Mouse (Mus musculus) MEL (cell line): Measurements from ENCODE around the gene Fbxw7.

Source experiments
- CTCF ChIP-seq, 3 experiments: IDR thresholded peaks in 2 of 3; conservative IDR thresholded peaks in 1 of 3; 2 replicates each; pipeline ENCODE4 v1.5.1; 2011 to 2012; ENCODE audit warnings: low read length in 3 of 3, low read depth in 2 of 3, mild to moderate bottlenecking in 2 of 3, improper control_type of control experiment in 1 of 3, inconsistent platforms in 1 of 3, mixed read lengths in 1 of 3, moderate library complexity in 1 of 3; ENCODE audit not compliant: control insufficient read depth in 1 of 3, insufficient read depth in 1 of 3, poor library complexity in 1 of 3, severe bottlenecking in 1 of 3
- ELF1 ChIP-seq: IDR thresholded peaks from 2 replicates; pipeline ENCODE4 v1.6.1; 2014; ENCODE audit warnings: low read depth, mild to moderate bottlenecking, inconsistent platforms, low read length, improper control_type of control experiment, moderate library complexity
- EP300 ChIP-seq, 2 experiments: IDR thresholded peaks; 2 replicates each; pipeline ENCODE4 v1.6.1; 2011; ENCODE audit warnings: improper control_type of control experiment in 2 of 2, low read length in 2 of 2, low read depth in 1 of 2, mild to moderate bottlenecking in 1 of 2
- NELFE ChIP-seq: IDR thresholded peaks from 2 replicates; pipeline ENCODE4 v1.6.1; 2011; ENCODE audit warnings: low read depth, low read length, improper control_type of control experiment
- ZC3H11A ChIP-seq: IDR thresholded peaks from 2 replicates; pipeline ENCODE4 v1.6.1; 2012; ENCODE audit warnings: low read depth, mild to moderate bottlenecking, inconsistent platforms, low read length, improper control_type of control experiment

DNA sequence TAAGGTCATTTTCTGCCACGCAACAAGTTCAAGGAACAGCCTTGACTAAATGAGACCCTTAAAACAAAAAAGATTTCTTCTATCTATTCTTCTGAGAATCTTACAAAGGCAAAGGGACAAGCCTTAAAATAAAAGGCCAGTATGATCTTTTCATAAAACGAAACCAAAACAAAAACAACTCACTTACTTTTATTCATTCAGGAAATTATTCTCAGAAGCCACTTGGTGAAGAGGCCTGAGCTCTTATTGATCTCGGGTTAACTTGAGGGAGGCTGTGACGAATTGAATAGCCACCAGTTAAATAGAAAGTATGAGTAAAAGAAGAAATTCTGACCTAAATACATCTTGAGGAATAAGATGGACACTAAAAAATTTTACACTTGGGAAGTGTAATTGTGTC, 46.1 kb upstream of the Fbxw7 start:
- TF ChIP-seq ZC3H11A (no peak), CTCF (IDR thresholded peaks at IDR 0.05 in 2 of 3, conservative IDR thresholded peaks at IDR 0.05 in 1 of 3; ENCODE audit: control insufficient read depth in 1 of 3, insufficient read depth in 1 of 3, low read depth in 2 of 3, low read length in 3 of 3, poor library complexity in 1 of 3, severe bottlenecking in 1 of 3) (no peak), ELF1 (no peak), EP300 (IDR thresholded peaks at IDR 0.05; ENCODE audit: low read depth in 1 of 2, low read length in 2 of 2) (no peak), NELFE (no peak)
